Mouse (Mus musculus): Measurements from ENCODE around the gene Setd1a. TPM values are rescaled to one million over a fixed set of nuclear protein-coding genes. Genes with fewer than 3 reads are reported as not detected.

The Setd1a gene
- total and polyA plus RNA-seq, 3 experiments: 9.2 to 55.9 TPM; not detected in 1

- DNase-seq (ENCODE audit: low read depth, low spot score): peak; percentile 84
- TF ChIP-seq JUND (IDR thresholded peaks at IDR 0.05; ENCODE audit: low read depth, low read length) (no peak), GATA1 (IDR thresholded peaks at IDR 0.05; ENCODE audit: low read depth, low read length) (no peak), SIN3A (IDR thresholded peaks at IDR 0.05; ENCODE audit: low read length) (peak; percentile 79), TCF12 (IDR thresholded peaks at IDR 0.05; ENCODE audit: low read depth, low read length) (no peak), MAX (IDR thresholded peaks at IDR 0.05; ENCODE audit: low read length) (peak; percentile 40; the same call in 1 of the 2 replicates), EP300 (IDR thresholded peaks at IDR 0.05; ENCODE audit: low read depth in 1 of 2, low read length in 2 of 2) (peak; percentile 11 to 59; a peak in 1 of 4 replicates), ZC3H11A (IDR thresholded peaks at IDR 0.05; ENCODE audit: low read depth, low read length) (no peak), ETS1 (IDR thresholded peaks at IDR 0.05; ENCODE audit: low read depth, low read length) (peak; percentile 56), POLR2A (IDR thresholded peaks at IDR 0.05; ENCODE audit: control insufficient read depth in 1 of 2, insufficient read depth in 1 of 2, low read depth in 1 of 2, low read length in 2 of 2, poor library complexity in 1 of 2) (0 out of 4 replicates have a peak, but pooled peaks of 1 of the 2 experiments have one; percentile 27), POLR2AphosphoS5 (IDR thresholded peaks at IDR 0.05; ENCODE audit: borderline replicate concordance, low read depth, low read length) (no peak), TAL1 (IDR thresholded peaks at IDR 0.05; ENCODE audit: low read length) (no peak), MXI1 (IDR thresholded peaks at IDR 0.05; ENCODE audit: low read depth, low read length) (peak; percentile 67), ELF1 (IDR thresholded peaks at IDR 0.05; ENCODE audit: low read depth, low read length) (peak; percentile 71), USF1 (IDR thresholded peaks at IDR 0.05; ENCODE audit: low read depth, low read length) (no peak)
- Histone ChIP-seq H3K4me3 (ENCODE audit: control insufficient read depth in 1 of 2, insufficient read depth in 1 of 2, low read depth in 2 of 2, low read length in 2 of 2) (no peak overlapping the region), H3K36me3 (ENCODE audit: control insufficient read depth in 1 of 2, insufficient read depth in 2 of 2, low read length in 2 of 2) (peaks cover 0 to 17% of the 10 kb centered on the region in 2 experiments; a peak in 2 of 4 replicates), H3K27ac (ENCODE audit: control insufficient read depth, low read depth, low read length) (peak overlapping the region; percentile 36; the same call in 1 of the 2 replicates), H3K79me2 (ENCODE audit: control insufficient read depth, insufficient read depth, low read length, poor library complexity) (no peaks in the 10 kb centered on the region), H3K9ac (ENCODE audit: control insufficient read depth, low read depth, low read length, poor library complexity, severe bottlenecking) (no peak overlapping the region), H3K27me3 (ENCODE audit: control insufficient read depth in 1 of 2, insufficient read depth in 2 of 2, low read length in 2 of 2) (no peaks in the 10 kb centered on the region), H3K9me3 (replicated peaks; ENCODE audit: insufficient read depth, low read length) (no peaks in the 10 kb centered on the region), H3K4me1 (ENCODE audit: control insufficient read depth in 1 of 2, insufficient read depth in 2 of 2, low read length in 2 of 2) (peaks cover 13 to 22% of the 10 kb centered on the region in 2 experiments)
Observed at GRCm38 (mm10) chr7:127759716-127760115, 16.8 kb upstream of the Setd1a start.

- no peak for DNase-seq (ENCODE audit: low read depth, low spot score)
- H3K9ac ChIP-seq (ENCODE audit: control insufficient read depth, low read depth, low read length, poor library complexity, severe bottlenecking): no peak overlapping the region
- peaks cover 0 to 17% of the 10 kb centered on the region in 2 experiments; a peak in 2 of 4 replicates for H3K36me3 ChIP-seq (ENCODE audit: control insufficient read depth in 1 of 2, insufficient read depth in 2 of 2, low read length in 2 of 2)
- no peaks in the 10 kb centered on the region for H3K79me2 ChIP-seq (ENCODE audit: control insufficient read depth, insufficient read depth, low read length, poor library complexity)
- H3K27ac ChIP-seq (ENCODE audit: control insufficient read depth, low read depth, low read length): no peak overlapping the region
- H3K27me3 ChIP-seq (ENCODE audit: control insufficient read depth in 1 of 2, insufficient read depth in 2 of 2, low read length in 2 of 2): no peaks in the 10 kb centered on the region
- TF ChIP-seq ETS1 (IDR thresholded peaks at IDR 0.05; ENCODE audit: low read depth, low read length): no peak
- H3K4me3 ChIP-seq (ENCODE audit: control insufficient read depth in 1 of 2, insufficient read depth in 1 of 2, low read depth in 2 of 2, low read length in 2 of 2): no peak overlapping the region
- peaks cover 13 to 22% of the 10 kb centered on the region in 2 experiments for H3K4me1 ChIP-seq (ENCODE audit: control insufficient read depth in 1 of 2, insufficient read depth in 2 of 2, low read length in 2 of 2)
- no peaks in the 10 kb centered on the region for H3K9me3 ChIP-seq (replicated peaks; ENCODE audit: insufficient read depth, low read length)
Observed at GRCm38 (mm10) chr7:127760478-127760877, 16.0 kb upstream of the Setd1a start.

- Histone ChIP-seq H3K4me1 (ENCODE audit: control insufficient read depth in 1 of 2, insufficient read depth in 2 of 2, low read length in 2 of 2) (peaks cover 13 to 22% of the 10 kb centered on the region in 2 experiments), H3K36me3 (ENCODE audit: control insufficient read depth in 1 of 2, insufficient read depth in 2 of 2, low read length in 2 of 2) (peaks cover 0 to 17% of the 10 kb centered on the region in 2 experiments; a peak in 2 of 4 replicates)
- peak; percentile 73 for DNase-seq (ENCODE audit: low read depth, low spot score)
Observed at GRCm38 (mm10) chr7:127761026-127761425, 15.4 kb upstream of the Setd1a start.

More at GRCm38 (mm10) chr7:127761026-127761425, 15.4 kb upstream of the Setd1a start:
- Histone ChIP-seq H3K4me3 (ENCODE audit: control insufficient read depth in 1 of 2, insufficient read depth in 1 of 2, low read depth in 2 of 2, low read length in 2 of 2) (no peak overlapping the region), H3K9ac (ENCODE audit: control insufficient read depth, low read depth, low read length, poor library complexity, severe bottlenecking) (no peak overlapping the region), H3K79me2 (ENCODE audit: control insufficient read depth, insufficient read depth, low read length, poor library complexity) (no peaks in the 10 kb centered on the region), H3K9me3 (replicated peaks; ENCODE audit: insufficient read depth, low read length) (no peaks in the 10 kb centered on the region), H3K27me3 (ENCODE audit: control insufficient read depth in 1 of 2, insufficient read depth in 2 of 2, low read length in 2 of 2) (no peaks in the 10 kb centered on the region), H3K27ac (ENCODE audit: control insufficient read depth, low read depth, low read length) (no peak overlapping the region)
- TF ChIP-seq SMC3 (IDR thresholded peaks at IDR 0.05; ENCODE audit: low read depth, low read length) (peak; percentile 74), ELF1 (IDR thresholded peaks at IDR 0.05; ENCODE audit: low read depth, low read length) (no peak), RAD21 (IDR thresholded peaks at IDR 0.05; ENCODE audit: low read depth, low read length) (peak; percentile 81), CTCF (IDR thresholded peaks at IDR 0.05 in 2 of 3, conservative IDR thresholded peaks at IDR 0.05 in 1 of 3; ENCODE audit: control insufficient read depth in 1 of 3, insufficient read depth in 1 of 3, low read depth in 2 of 3, low read length in 3 of 3, poor library complexity in 1 of 3, severe bottlenecking in 1 of 3) (peak; percentile 84 to 95 (median 93)), ZC3H11A (IDR thresholded peaks at IDR 0.05; ENCODE audit: low read depth, low read length) (peak; percentile 57), BHLHE40 (IDR thresholded peaks at IDR 0.05; ENCODE audit: borderline replicate concordance, low read depth, low read length) (no peak), POLR2A (IDR thresholded peaks at IDR 0.05; ENCODE audit: control insufficient read depth in 1 of 2, insufficient read depth in 1 of 2, low read depth in 1 of 2, low read length in 2 of 2, poor library complexity in 1 of 2) (no peak)
